Mouse (Mus musculus): Measurements from ENCODE around the gene Pik3r1.

DNA sequence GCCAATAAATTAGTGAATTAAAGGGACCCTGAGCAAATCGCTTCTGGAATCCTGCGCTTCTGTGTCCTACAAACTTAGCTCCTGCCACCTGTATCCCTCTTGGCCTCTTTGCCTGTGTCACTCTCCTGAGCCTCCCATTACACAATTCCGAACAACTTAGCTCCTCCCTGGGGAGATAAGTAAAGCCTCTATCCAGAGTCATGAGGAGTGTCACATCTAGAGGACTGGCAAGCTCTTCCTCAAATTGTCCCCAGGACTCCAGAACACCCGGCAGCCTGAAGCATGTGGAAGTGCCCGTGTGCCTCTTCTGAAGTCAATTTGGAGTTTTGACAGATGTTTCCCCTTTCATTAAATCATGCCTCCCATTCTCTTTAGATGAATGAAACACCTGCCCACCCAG is 6.4 kb downstream of the Pik3r1 start:
- no peak for TF ChIP-seq POLR2A (IDR thresholded peaks at IDR 0.05; ENCODE audit: control insufficient read depth, extremely low read depth, insufficient read depth, low read length, poor library complexity)
- no peak for TF ChIP-seq CTCF (IDR thresholded peaks at IDR 0.05; ENCODE audit: borderline replicate concordance, control insufficient read depth, extremely low read depth, insufficient read depth, low read length, poor library complexity)

All from thymus, adult 2 months (tissue).